In genomic region chr7:92822409-92823101, GRCm38 (mm10) we compare ENCODE assay signal across 10 mouse cellular contexts. TPM values are rescaled to one million over a fixed set of nuclear protein-coding genes. Genes with fewer than 3 reads are reported as not detected.
DNase-seq lines count a peak whose midpoint lies in the region; ATAC-seq and TF ChIP-seq lines count a peak whose summit lies in the region.
"Had no signal": no experiment of that assay in that cellular context is flagged by ENCODE, and none has a peak within 500 bp of the region (broad histone marks: within the 10 kb centered on the region; RNA-seq: fewer than 3 reads in every experiment).

No protein-coding gene starts in this region.

- TF ChIP-seq POLR2A in CH12.LX (IDR thresholded peaks at IDR 0.05; ENCODE audit: low read depth, low read length): no peak

- H3K27ac ChIP-seq in kidney, embryonic 15.5 days: no peak overlapping the region
- 0 out of 2 replicates have a peak overlapping the region, but pooled peaks have one; percentile 16 for H3K27ac ChIP-seq in CH12.LX (ENCODE audit: insufficient read depth, low read depth)
- H3K27ac ChIP-seq in midbrain, embryonic 13.5 days: no peak overlapping the region
- H3K27ac ChIP-seq: liver, embryonic 13.5 days had no signal

- no peak for TF ChIP-seq CTCF in CH12.LX (conservative IDR thresholded peaks at IDR 0.05 in 1 of 2, IDR thresholded peaks at IDR 0.05 in 1 of 2; ENCODE audit: low read depth in 2 of 2, low read length in 2 of 2)

- no peaks in the 10 kb centered on the region for H3K36me3 ChIP-seq in kidney, embryonic 15.5 days
- H3K36me3 ChIP-seq in CH12.LX (replicated peaks in 1 of 2; ENCODE audit: control insufficient read depth in 1 of 2, insufficient read depth in 1 of 2, low read length in 1 of 2): peaks cover 20 to 51% of the 10 kb centered on the region in 2 experiments
- 0 out of 2 replicates have a peak, but pooled peaks cover 3% of the 10 kb centered on the region for H3K36me3 ChIP-seq in midbrain, embryonic 13.5 days
- H3K36me3 ChIP-seq: liver, embryonic 13.5 days had no signal

- no peak for TF ChIP-seq EP300 in CH12.LX (IDR thresholded peaks at IDR 0.05; ENCODE audit: low read length)

- peaks cover 48% of the 10 kb centered on the region for H3K79me2 ChIP-seq in CH12.LX (replicated peaks; ENCODE audit: control insufficient read depth, extremely low read depth, insufficient read depth, poor library complexity, severe bottlenecking)

- dilution Hi-C loops in CH12.LX (cut with MboI; ENCODE audit: extremely low pct_ligation_motif_present, extremely low pct_unique_long_range_greater_than_20kb, low sequenced_read_pairs): no loop called here

- no peaks in the 10 kb centered on the region for H3K4me1 ChIP-seq in kidney, embryonic 15.5 days
- peaks cover 24 to 68% of the 10 kb centered on the region in 2 experiments for H3K4me1 ChIP-seq in CH12.LX (ENCODE audit: control insufficient read depth in 1 of 2, insufficient read depth in 2 of 2)
- no peaks in the 10 kb centered on the region for H3K4me1 ChIP-seq in midbrain, embryonic 13.5 days (replicated peaks)
- H3K4me1 ChIP-seq: liver, embryonic 13.5 days had no signal

- no peak for TF ChIP-seq RAD21 in CH12.LX (IDR thresholded peaks at IDR 0.05; ENCODE audit: low read depth, low read length)

- in situ Hi-C loops in CH12.LX (cut with MboI; ENCODE audit: low pct_ligation_motif_present, low pct_unique_long_range_greater_than_20kb, low sequenced_read_pairs): no loop called here

- peak; percentile 43; the same call in 1 of the 2 replicates for ATAC-seq in kidney, embryonic 15.5 days (replicated peaks; ENCODE audit: low FRiP score)
- ATAC-seq in erythroid progenitor cell, adult 5-6 weeks (replicated peaks; ENCODE audit: low FRiP score, poor library complexity, severe bottlenecking): 0 out of 2 replicates have a peak, but pooled peaks have one; percentile 17
- ATAC-seq in midbrain, embryonic 13.5 days: peak; percentile 50

- H3K4me3 ChIP-seq in kidney, embryonic 15.5 days (replicated peaks): no peak overlapping the region
- H3K4me3 ChIP-seq in CH12.LX (replicated peaks in 1 of 3; ENCODE audit: low read depth in 2 of 3, low read length in 2 of 3, poor library complexity in 1 of 3): peak overlapping the region; percentile 69 to 78 (median 74)
- H3K4me3 ChIP-seq in midbrain, embryonic 13.5 days (replicated peaks): no peak overlapping the region
- H3K4me3 ChIP-seq: liver, embryonic 13.5 days had no signal

- no peaks in the 10 kb centered on the region for H3K9me3 ChIP-seq in kidney, embryonic 15.5 days (replicated peaks)
- H3K9me3 ChIP-seq in CH12.LX (replicated peaks; ENCODE audit: low read length): no peaks in the 10 kb centered on the region
- H3K9me3 ChIP-seq in midbrain, embryonic 13.5 days: no peaks in the 10 kb centered on the region
- H3K9me3 ChIP-seq: liver, embryonic 13.5 days had no signal

- DNase-seq in kidney, adult 8-10 months: no peak
- no peak for DNase-seq in CH12.LX (ENCODE audit: extremely low read depth)
- no peak for DNase-seq in gastrocnemius, adult 8-10 months (ENCODE audit: low spot score in 2 of 2)
- no peak for DNase-seq in layer of hippocampus, postnatal 36 days
- DNase-seq: adrenal gland, postnatal 14 days; liver, embryonic 13.5 days; thymus, postnatal 25 days had no signal

- H3K9ac ChIP-seq in kidney, embryonic 15.5 days: no peak overlapping the region
- H3K9ac ChIP-seq in CH12.LX (ENCODE audit: insufficient read depth, low read depth): peak overlapping the region; percentile 92
- H3K9ac ChIP-seq in midbrain, embryonic 13.5 days (replicated peaks): no peak overlapping the region
- H3K9ac ChIP-seq: liver, embryonic 13.5 days had no signal

- H3K27me3 ChIP-seq in kidney, embryonic 15.5 days: no peaks in the 10 kb centered on the region
- no peaks in the 10 kb centered on the region for H3K27me3 ChIP-seq in CH12.LX (replicated peaks)
- H3K27me3 ChIP-seq in midbrain, embryonic 13.5 days: no peaks in the 10 kb centered on the region
- H3K27me3 ChIP-seq: liver, embryonic 13.5 days had no signal

- H3K4me2 ChIP-seq in kidney, embryonic 15.5 days: no peak overlapping the region
- peak overlapping the region; percentile 99 for H3K4me2 ChIP-seq in CH12.LX (ENCODE audit: insufficient read depth, low read depth, poor library complexity, severe bottlenecking)
- H3K4me2 ChIP-seq in midbrain, embryonic 13.5 days (replicated peaks): no peak overlapping the region
- H3K4me2 ChIP-seq: liver, embryonic 13.5 days had no signal

- WGBS in kidney, embryonic 15.5 days: 47% methylated on average over 1 of the region's 1 CpGs
- WGBS in midbrain, embryonic 13.5 days: 50% methylated on average over 1 of the region's 1 CpGs

TF ChIP-seq in CH12.LX, 34 proteins besides CTCF, POLR2A, EP300 and RAD21:
- TF ChIP-seq TBP (conservative IDR thresholded peaks at IDR 0.05; ENCODE audit: low read depth, low read length) (no peak), BHLHE40 (IDR thresholded peaks at IDR 0.05; ENCODE audit: low read depth, low read length) (no peak), JUND (conservative IDR thresholded peaks at IDR 0.05; ENCODE audit: low read depth, low read length) (no peak), ZKSCAN1 (IDR thresholded peaks at IDR 0.05; ENCODE audit: borderline replicate concordance, low read depth, low read length) (no peak), ZNF384 (IDR thresholded peaks at IDR 0.05; ENCODE audit: low read depth, low read length) (no peak), POLR2AphosphoS2 (IDR thresholded peaks at IDR 0.05; ENCODE audit: low read depth, low read length) (no peak), ZMIZ1 (IDR thresholded peaks at IDR 0.05; ENCODE audit: low read depth, low read length) (no peak)

RNA-seq across cellular contexts. Expression of gene Ddias, which starts 51.5 kb away (rescaled TPM):
- 12.2 and 16.7 TPM in 2 replicates for polyA plus RNA-seq in kidney, embryonic 15.5 days (2015; fragmentation: Nextera tagmentation; extraction: Ambion mirVana)
- 17.5 and 18.2 TPM in 2 replicates for total RNA-seq in CH12.LX (2012; rRNA removed)
- 38.0 and 38.6 TPM in 2 replicates for total RNA-seq in CH12.LX (2014; rRNA removed)
- polyA plus RNA-seq in CH12.LX (2012; ENCODE audit: insufficient read length, low read depth): 23.1 and 24.0 TPM in 2 replicates
- total RNA-seq in erythroid progenitor cell, adult 5-6 weeks (2015; ENCODE audit: low replicate concordance): 32.3 and 43.2 TPM in 2 replicates
- 24.4 and 30.3 TPM in 2 replicates for total RNA-seq in erythroid progenitor cell, adult 5-6 weeks (2017; ENCODE audit: low replicate concordance)
- 7.6 and 8.5 TPM in 2 replicates for polyA plus RNA-seq in midbrain, embryonic 13.5 days (2015; fragmentation: Nextera tagmentation; extraction: Ambion mirVana)
- under 1 TPM in 1 of 4 experiments, not detected in 3; 0.13 TPM for total RNA-seq in gastrocnemius, adult 8-10 months (2022)
- under 1 TPM; 0.42 to 0.78 TPM for total RNA-seq in layer of hippocampus, postnatal 36 days (2021)

RNA-seq across cellular contexts. Expression of gene Prcp, which starts 51.7 kb away (rescaled TPM):
- polyA plus RNA-seq in kidney, embryonic 15.5 days (2015; fragmentation: Nextera tagmentation; extraction: Ambion mirVana): 20.9 and 22.7 TPM in 2 replicates
- total RNA-seq in CH12.LX (2012; rRNA removed) (19.7 and 20.1 TPM in 2 replicates), CH12.LX (2014; rRNA removed) (26.6 and 28.9 TPM in 2 replicates)
- polyA plus RNA-seq in CH12.LX (2012; ENCODE audit: insufficient read length, low read depth): 24.3 and 27.8 TPM in 2 replicates
- total RNA-seq in erythroid progenitor cell, adult 5-6 weeks (2015; ENCODE audit: low replicate concordance): 81.8 and 98.5 TPM in 2 replicates
- 38.8 and 50.4 TPM in 2 replicates for total RNA-seq in erythroid progenitor cell, adult 5-6 weeks (2017; ENCODE audit: low replicate concordance)
- 17.4 and 18.9 TPM in 2 replicates for polyA plus RNA-seq in midbrain, embryonic 13.5 days (2015; fragmentation: Nextera tagmentation; extraction: Ambion mirVana)
- 1 to 10 TPM; 2.2 to 2.9 (median 2.6) TPM for total RNA-seq in gastrocnemius, adult 8-10 months (2022)
- total RNA-seq in layer of hippocampus, postnatal 36 days (2021): 1 to 10 TPM; 7.5 to 8.2 TPM

Comparison
In these comparisons a context has a peak if more than half of its experiments do, and no peak if none do; other contexts are left out.
1. H3K4me3 ChIP-seq: peak in CH12.LX (3 of 3); none in kidney, embryonic 15.5 days (single experiment) and midbrain, embryonic 13.5 days (single experiment).
2. RNA of gene Ddias, which starts 51.5 kb away (total RNA-seq): 17.5 to 38.6 TPM in CH12.LX and 24.4 to 43.2 TPM in erythroid progenitor cell, adult 5-6 weeks; 0.42 to 0.78 TPM in layer of hippocampus, postnatal 36 days and 0.13 TPM in gastrocnemius, adult 8-10 months; every median in the first group is over 10 times any median in the second.
3. Peak in every context shown above with its lines, with median percentiles within 50 percentile points of each other: ATAC-seq.